Mouse (Mus musculus) MEL (cell line): ENCODE results near the gene Gm20521. TPM values are rescaled to one million over a fixed set of nuclear protein-coding genes. Genes with fewer than 3 reads are reported as not detected.
A peak's percentile ranks its signal among the peaks of the same experiment; 100 is the strongest.

ENCODE experiments used
- DNase-seq: peaks from one replicate; pipeline ENCODE4 v3.0.0; 2011; ENCODE audit warnings: low read depth, low spot score
- H3K27ac ChIP-seq: 2 replicates; pipeline ENCODE4 v1.5.1; 2012; ENCODE audit warnings: low read depth, mild to moderate bottlenecking, control low read depth, low read length, moderate library complexity; ENCODE audit not compliant: control insufficient read depth
- H3K27me3 ChIP-seq, 2 experiments: fragments of 150-350 bp in 1 of 2; sonication (generic) in 1 of 2; 2 replicates each; pipeline ENCODE4 v1.6.1; 2012; ENCODE audit warnings: low read length in 2 of 2, mild to moderate bottlenecking in 2 of 2, improper control_type of control experiment in 1 of 2, moderate library complexity in 1 of 2; ENCODE audit not compliant: insufficient read depth in 2 of 2, control insufficient read depth in 1 of 2
- H3K36me3 ChIP-seq, 2 experiments: 2 replicates each; pipeline ENCODE4 v1.6.1; 2012 to 2014; ENCODE audit warnings: low read length in 2 of 2, improper control_type of control experiment in 1 of 2, inconsistent platforms in 1 of 2, mild to moderate bottlenecking in 1 of 2; ENCODE audit not compliant: insufficient read depth in 2 of 2, control insufficient read depth in 1 of 2
- H3K4me1 ChIP-seq, 2 experiments: fragments of 150-350 bp in 1 of 2; sonication (generic) in 1 of 2; 2 replicates each; pipeline ENCODE4 v1.6.1; 2012; ENCODE audit warnings: low read length in 2 of 2, improper control_type of control experiment in 1 of 2, mild to moderate bottlenecking in 1 of 2; ENCODE audit not compliant: insufficient read depth in 2 of 2, control insufficient read depth in 1 of 2
- H3K4me3 ChIP-seq, 2 experiments: fragments of 150-350 bp in 1 of 2; sonication (generic) in 1 of 2; 2 replicates each; pipeline ENCODE4 v1.5.1; 2012; ENCODE audit warnings: low read depth in 2 of 2, low read length in 2 of 2, mild to moderate bottlenecking in 2 of 2, moderate library complexity in 2 of 2, control low read depth in 1 of 2, improper control_type of control experiment in 1 of 2; ENCODE audit not compliant: control insufficient read depth in 1 of 2, insufficient read depth in 1 of 2
- H3K79me2 ChIP-seq: 2 replicates; pipeline ENCODE4 v1.6.1; 2012; ENCODE audit warnings: mild to moderate bottlenecking, low read length, moderate library complexity; ENCODE audit not compliant: control insufficient read depth, poor library complexity, insufficient read depth
- H3K9ac ChIP-seq: 2 replicates; pipeline ENCODE4 v1.6.1; 2012; ENCODE audit warnings: low read depth, mild to moderate bottlenecking, control low read depth, low read length, moderate library complexity; ENCODE audit not compliant: control insufficient read depth, poor library complexity, severe bottlenecking
- H3K9me3 ChIP-seq: fragments of 150-350 bp; sonication (generic); replicated peaks from 2 replicates; pipeline ENCODE4 v1.6.1; 2012; ENCODE audit warnings: mild to moderate bottlenecking, low read length, improper control_type of control experiment, moderate library complexity; ENCODE audit not compliant: insufficient read depth
- CHD1 ChIP-seq: IDR thresholded peaks from 2 replicates; pipeline ENCODE4 v1.6.1; 2012; ENCODE audit warnings: low read depth, mild to moderate bottlenecking, inconsistent platforms, low read length, improper control_type of control experiment
- CTCF ChIP-seq, 3 experiments: IDR thresholded peaks in 2 of 3; conservative IDR thresholded peaks in 1 of 3; 2 replicates each; pipeline ENCODE4 v1.5.1; 2011 to 2012; ENCODE audit warnings: low read length in 3 of 3, low read depth in 2 of 3, mild to moderate bottlenecking in 2 of 3, improper control_type of control experiment in 1 of 3, inconsistent platforms in 1 of 3, mixed read lengths in 1 of 3, moderate library complexity in 1 of 3; ENCODE audit not compliant: control insufficient read depth in 1 of 3, insufficient read depth in 1 of 3, poor library complexity in 1 of 3, severe bottlenecking in 1 of 3
- E2F4 ChIP-seq: IDR thresholded peaks from 2 replicates; pipeline ENCODE4 v1.6.1; 2011; ENCODE audit warnings: low read depth, low read length, improper control_type of control experiment, borderline replicate concordance
- ELF1 ChIP-seq: IDR thresholded peaks from 2 replicates; pipeline ENCODE4 v1.6.1; 2014; ENCODE audit warnings: low read depth, mild to moderate bottlenecking, inconsistent platforms, low read length, improper control_type of control experiment, moderate library complexity
- EP300 ChIP-seq, 2 experiments: IDR thresholded peaks; 2 replicates each; pipeline ENCODE4 v1.6.1; 2011; ENCODE audit warnings: improper control_type of control experiment in 2 of 2, low read length in 2 of 2, low read depth in 1 of 2, mild to moderate bottlenecking in 1 of 2
- ETS1 ChIP-seq: IDR thresholded peaks from 2 replicates; pipeline ENCODE4 v1.6.1; 2012; ENCODE audit warnings: low read depth, mild to moderate bottlenecking, inconsistent platforms, low read length, improper control_type of control experiment, moderate library complexity
- GATA1 ChIP-seq: IDR thresholded peaks from 2 replicates; pipeline ENCODE4 v1.6.1; 2011; ENCODE audit warnings: low read depth, low read length, improper control_type of control experiment
- HCFC1 ChIP-seq: IDR thresholded peaks from 2 replicates; pipeline ENCODE4 v1.6.1; 2012; ENCODE audit warnings: low read depth, mild to moderate bottlenecking, inconsistent platforms, low read length, improper control_type of control experiment, moderate library complexity
- JUND ChIP-seq: IDR thresholded peaks from 2 replicates; pipeline ENCODE4 v1.6.1; 2011; ENCODE audit warnings: low read depth, mild to moderate bottlenecking, improper control_type of control experiment, low read length
- MAX ChIP-seq: IDR thresholded peaks from 2 replicates; pipeline ENCODE4 v1.6.1; 2011; ENCODE audit warnings: low read length, improper control_type of control experiment
- MXI1 ChIP-seq: IDR thresholded peaks from 2 replicates; pipeline ENCODE4 v1.6.1; 2011; ENCODE audit warnings: mild to moderate bottlenecking, low read depth, low read length, improper control_type of control experiment
- NELFE ChIP-seq: IDR thresholded peaks from 2 replicates; pipeline ENCODE4 v1.6.1; 2011; ENCODE audit warnings: low read depth, low read length, improper control_type of control experiment
- NRF1 ChIP-seq: IDR thresholded peaks from 2 replicates; pipeline ENCODE4 v1.6.1; 2014; ENCODE audit warnings: low read depth, mild to moderate bottlenecking, inconsistent platforms, low read length, improper control_type of control experiment, moderate library complexity; ENCODE audit not compliant: poor library complexity, insufficient read depth, severe bottlenecking
- POLR2A ChIP-seq, 2 experiments: IDR thresholded peaks; 2 replicates each; pipeline ENCODE4 v1.6.1; 2011 to 2012; ENCODE audit warnings: low read length in 2 of 2, mild to moderate bottlenecking in 2 of 2, control low read depth in 1 of 2, improper control_type of control experiment in 1 of 2, low read depth in 1 of 2, moderate library complexity in 1 of 2; ENCODE audit not compliant: control insufficient read depth in 1 of 2, insufficient read depth in 1 of 2, poor library complexity in 1 of 2
- RAD21 ChIP-seq: IDR thresholded peaks from 2 replicates; pipeline ENCODE4 v1.6.1; 2011; ENCODE audit warnings: mild to moderate bottlenecking, low read depth, low read length, improper control_type of control experiment
- SMC3 ChIP-seq: IDR thresholded peaks from 2 replicates; pipeline ENCODE4 v1.6.1; 2011; ENCODE audit warnings: low read depth, low read length, improper control_type of control experiment
- TAL1 ChIP-seq: IDR thresholded peaks from 2 replicates; pipeline ENCODE4 v1.6.1; 2012; ENCODE audit warnings: mild to moderate bottlenecking, inconsistent platforms, low read length, moderate library complexity, mixed read lengths
- TBP ChIP-seq: IDR thresholded peaks from 2 replicates; pipeline ENCODE4 v1.8.0; 2011; ENCODE audit warnings: low read depth, low read length, improper control_type of control experiment
- UBTF ChIP-seq: IDR thresholded peaks from 2 replicates; pipeline ENCODE4 v1.6.1; 2012; ENCODE audit warnings: low read depth, mild to moderate bottlenecking, inconsistent platforms, low read length, improper control_type of control experiment, moderate library complexity, borderline replicate concordance; ENCODE audit not compliant: insufficient read depth
- USF1 ChIP-seq: IDR thresholded peaks from 2 replicates; pipeline ENCODE4 v1.6.1; 2014; ENCODE audit warnings: low read depth, mild to moderate bottlenecking, inconsistent platforms, low read length, improper control_type of control experiment, moderate library complexity
- USF2 ChIP-seq, 2 experiments: IDR thresholded peaks; 2 replicates each; pipeline ENCODE4 v1.6.1; 2011 to 2012; ENCODE audit warnings: improper control_type of control experiment in 2 of 2, low read length in 2 of 2, borderline replicate concordance in 1 of 2, inconsistent platforms in 1 of 2, low read depth in 1 of 2, mild to moderate bottlenecking in 1 of 2; ENCODE audit not compliant: insufficient read depth in 1 of 2
- ZC3H11A ChIP-seq: IDR thresholded peaks from 2 replicates; pipeline ENCODE4 v1.6.1; 2012; ENCODE audit warnings: low read depth, mild to moderate bottlenecking, inconsistent platforms, low read length, improper control_type of control experiment
- ZNF384 ChIP-seq: IDR thresholded peaks from 2 replicates; pipeline ENCODE4 v1.6.1; 2012; ENCODE audit warnings: low read depth, mild to moderate bottlenecking, inconsistent platforms, low read length, improper control_type of control experiment
- polyA plus RNA-seq, 2 experiments: library from polyadenylated mRNA; stranded (reverse) in 1 of 2; unstranded in 1 of 2; fragments of >175 nt in 1 of 2; fragments of >200 nt in 1 of 2; gene quantifications; 2 replicates each; pipeline versions ENCODE4 v1.2.1 to v1.2.4; 2012; ENCODE audit warnings: low replicate concordance in 2 of 2, low read depth in 1 of 2; ENCODE audit not compliant: insufficient read length in 2 of 2, insufficient read depth in 1 of 2, missing spikeins in 1 of 2
- total RNA-seq: library from RNA; depleted of rRNA; stranded (reverse); fragments of 300-350 nt; gene quantifications from 2 replicates; pipeline ENCODE4 v1.2.3, GENCODE M21; 2012

The Gm20521 gene
- total and polyA plus RNA-seq, 3 experiments = 0.58 to 3.4 TPM; not detected in 1

DNA sequence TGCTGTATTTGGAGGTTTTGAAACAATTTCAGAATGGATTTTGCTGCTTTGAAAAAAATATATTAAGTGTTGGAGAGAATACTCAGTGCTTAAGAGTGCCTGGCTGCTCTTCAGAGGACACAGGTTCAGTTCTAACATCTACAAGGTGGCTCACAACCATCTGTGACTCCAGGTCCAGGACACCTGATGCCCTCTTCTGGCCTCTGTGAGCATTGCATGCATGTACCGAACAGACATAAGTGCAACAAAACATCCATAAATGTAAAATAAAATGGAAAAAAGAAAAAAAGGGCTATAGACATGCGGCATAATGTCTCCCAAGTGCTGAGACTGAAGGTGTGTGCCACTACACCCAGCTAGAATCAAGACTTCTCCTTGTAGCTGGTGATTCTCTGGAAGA, 22.7 kb upstream of the Gm20521 start:
- Histone ChIP-seq H3K27me3 (no peaks in the 10 kb centered on the region), H3K9ac (no peak overlapping the region), H3K79me2 (no peaks in the 10 kb centered on the region; the same call in 1 of the 2 replicates), H3K4me1 (peaks cover 6 to 22% of the 10 kb centered on the region in 2 experiments; a peak in 3 of 4 replicates), H3K27ac (no peak overlapping the region), H3K36me3 (peaks cover 0 to 15% of the 10 kb centered on the region in 2 experiments; a peak in 2 of 4 replicates), H3K9me3 (no peaks in the 10 kb centered on the region), H3K4me3 (no peak overlapping the region)
- DNase-seq = peak; percentile 76
- peak; percentile 43 to 51 (median 51) for TF ChIP-seq CTCF (IDR thresholded peaks at IDR 0.05 in 2 of 3, conservative IDR thresholded peaks at IDR 0.05 in 1 of 3; ENCODE audit: control insufficient read depth in 1 of 3, insufficient read depth in 1 of 3, low read depth in 2 of 3, low read length in 3 of 3, poor library complexity in 1 of 3, severe bottlenecking in 1 of 3)
- no peak for TF ChIP-seq E2F4
- peak; percentile 48 for TF ChIP-seq RAD21
- peak; percentile 64 for TF ChIP-seq SMC3
- TF ChIP-seq ZNF384 = no peak
- no peak for TF ChIP-seq ETS1
- no peak for TF ChIP-seq NELFE
- TF ChIP-seq CHD1 = no peak
- TF ChIP-seq MXI1 = no peak
- no peak for TF ChIP-seq USF2 (IDR thresholded peaks at IDR 0.05; ENCODE audit: borderline replicate concordance in 1 of 2, insufficient read depth in 1 of 2, low read depth in 1 of 2, low read length in 2 of 2)
- TF ChIP-seq ZC3H11A = 0 out of 2 replicates have a peak, but pooled peaks have one; percentile 31
- TF ChIP-seq UBTF = no peak
- TF ChIP-seq POLR2A (IDR thresholded peaks at IDR 0.05; ENCODE audit: control insufficient read depth in 1 of 2, insufficient read depth in 1 of 2, low read depth in 1 of 2, low read length in 2 of 2, poor library complexity in 1 of 2) = no peak

DNA sequence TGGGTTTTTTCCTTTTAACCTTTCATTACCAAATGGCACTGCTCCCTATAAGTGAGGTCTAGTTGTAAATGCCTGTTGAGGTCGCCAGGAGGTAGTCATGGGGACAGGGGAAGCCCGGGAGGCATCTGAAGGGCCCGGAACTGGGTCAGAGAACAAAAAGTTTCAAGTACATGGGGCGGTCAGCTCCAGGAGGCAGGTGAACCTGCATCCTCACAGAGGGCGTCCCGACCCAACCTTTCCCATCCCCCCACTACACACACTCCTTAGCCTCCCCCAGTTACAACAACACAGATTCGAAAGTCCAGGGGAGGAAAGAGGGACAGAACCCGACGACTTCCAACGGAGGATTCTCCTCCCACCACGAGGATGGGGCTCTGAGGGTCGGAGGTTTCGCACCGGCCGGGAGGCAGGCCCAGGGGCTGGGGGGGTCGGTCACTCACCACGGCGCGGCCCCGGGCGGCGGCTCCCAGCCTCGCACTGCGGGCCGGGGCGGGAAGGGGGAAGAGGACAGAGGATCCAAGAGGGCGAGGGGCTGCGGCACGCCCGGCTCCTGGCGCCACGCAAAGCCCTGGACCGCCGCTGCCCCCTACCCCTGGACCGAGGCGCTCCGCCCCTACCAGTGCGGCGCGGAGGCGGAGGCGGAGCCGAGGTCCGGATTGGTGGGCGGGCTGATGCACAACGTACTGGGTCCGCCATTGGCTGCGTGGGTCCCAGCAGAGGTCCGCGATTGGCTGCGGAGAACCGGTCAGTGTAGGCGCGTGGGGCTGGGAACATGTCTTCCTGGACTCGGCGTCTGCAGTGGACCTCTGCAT, 19.5 kb upstream of the Gm20521 start:
- DNase-seq = peak; percentile 94
- peak overlapping the region; percentile 77 to 96 for H3K4me3 ChIP-seq
- peak overlapping the region; percentile 77 for H3K9ac ChIP-seq
- H3K79me2 ChIP-seq = no peaks in the 10 kb centered on the region; the same call in 1 of the 2 replicates
- no peaks in the 10 kb centered on the region for H3K9me3 ChIP-seq
- peak overlapping the region; percentile 48 for H3K27ac ChIP-seq
- TF ChIP-seq ZNF384 = no peak
- no peak for TF ChIP-seq ELF1
- TF ChIP-seq HCFC1 = 0 out of 2 replicates have a peak, but pooled peaks have one; percentile 12
- TF ChIP-seq NRF1 = 0 out of 2 replicates have a peak, but pooled peaks have one; percentile 19
- TF ChIP-seq RAD21 = no peak
- no peak for TF ChIP-seq GATA1
- TF ChIP-seq TAL1 = no peak
- TF ChIP-seq MAX = no peak; the same call in 1 of the 2 replicates
- peak; percentile 55; the same call in 1 of the 2 replicates for TF ChIP-seq NELFE
- no peak for TF ChIP-seq EP300 (IDR thresholded peaks at IDR 0.05; ENCODE audit: low read depth in 1 of 2, low read length in 2 of 2)
- no peak for TF ChIP-seq TBP
- TF ChIP-seq JUND = no peak
- TF ChIP-seq USF1 = 0 out of 2 replicates have a peak, but pooled peaks have one; percentile 33
- TF ChIP-seq POLR2A (IDR thresholded peaks at IDR 0.05; ENCODE audit: control insufficient read depth in 1 of 2, insufficient read depth in 1 of 2, low read depth in 1 of 2, low read length in 2 of 2, poor library complexity in 1 of 2) = peak; percentile 78 to 80
- peaks cover 0 to 21% of the 10 kb centered on the region in 2 experiments; a peak in 2 of 4 replicates for H3K36me3 ChIP-seq
- peaks cover 19 to 27% of the 10 kb centered on the region in 2 experiments for H3K4me1 ChIP-seq
- no peaks in the 10 kb centered on the region for H3K27me3 ChIP-seq
